Mouse (Mus musculus) intestine, postnatal 0 days (tissue): ENCODE results near the gene Nfe2. TPM values are rescaled to one million over a fixed set of nuclear protein-coding genes. Genes with fewer than 3 reads are reported as not detected.

Experiments
- ATAC-seq: fragments of 200-750 bp; cut with Nextera tagmentation; 2 replicates; pipeline ENCODE4 v1.8.0; 2017; ENCODE audit warnings: mild to moderate bottlenecking, moderate TSS enrichment, moderate library complexity
- H3K27ac ChIP-seq: fragments of 300-500 bp; sonication (generic); 2 replicates; pipeline ENCODE4 v1.5.1; 2014; ENCODE audit warnings: mild to moderate bottlenecking, low read depth, low read length, moderate library complexity
- H3K27me3 ChIP-seq: fragments of 300-500 bp; sonication (generic); replicated peaks from 2 replicates; pipeline ENCODE4 v1.6.1; 2014; ENCODE audit warnings: low read length, mixed read lengths; ENCODE audit not compliant: control insufficient read depth, insufficient read depth
- H3K36me3 ChIP-seq: fragments of 300-500 bp; sonication (generic); 2 replicates; pipeline ENCODE4 v1.6.1; 2014; ENCODE audit warnings: mild to moderate bottlenecking, moderate library complexity; ENCODE audit not compliant: control insufficient read depth, insufficient read depth
- H3K4me1 ChIP-seq: fragments of 300-500 bp; sonication (generic); replicated peaks from 2 replicates; pipeline ENCODE4 v1.6.1; 2014; ENCODE audit warnings: antibody characterized with exemption, low read length, mixed read lengths; ENCODE audit not compliant: control insufficient read depth, insufficient read depth
- H3K4me2 ChIP-seq: fragments of 300-500 bp; sonication (generic); replicated peaks from 2 replicates; pipeline ENCODE4 v1.6.1; 2014; ENCODE audit warnings: low read depth, mild to moderate bottlenecking, moderate library complexity
- H3K4me3 ChIP-seq: fragments of 300-500 bp; sonication (generic); 2 replicates; pipeline ENCODE4 v1.5.1; 2014; ENCODE audit warnings: low read depth, low read length
- H3K9ac ChIP-seq: fragments of 300-500 bp; sonication (generic); 2 replicates; pipeline ENCODE4 v1.6.1; 2014; ENCODE audit warnings: mild to moderate bottlenecking, low read depth, low read length
- H3K9me3 ChIP-seq: fragments of 300-500 bp; sonication (generic); 2 replicates; pipeline ENCODE4 v1.6.1; 2016; ENCODE audit warnings: mixed run types; ENCODE audit not compliant: control insufficient read depth
- CTCF ChIP-seq: sonication (generic); IDR thresholded peaks from 2 replicates; pipeline ENCODE4 v1.5.1; 2016; ENCODE audit warnings: low read depth, mild to moderate bottlenecking, control low read depth, antibody characterized with exemption, moderate library complexity
- WGBS: fragments of 180-500 bp; shearing (Covaris S2); extraction: QIAGEN DNeasy Blood & Tissue Kit; methylation state at CpG from one replicate; pipeline ENCODE4 v1.1.7; 2014; 5-methylcytosine and 5-hydroxymethylcytosine counted together
- polyA plus RNA-seq: library from polyadenylated mRNA; unstranded; fragments of >200 nt; fragmentation: Nextera tagmentation; extraction: Ambion mirVana; gene quantifications from 2 replicates; pipeline ENCODE4 v1.2.1, GENCODE M21; 2015

Gene Nfe2
- polyA plus RNA-seq, 1 experiment from 2014 or later, result 0.90 TPM

DNA sequence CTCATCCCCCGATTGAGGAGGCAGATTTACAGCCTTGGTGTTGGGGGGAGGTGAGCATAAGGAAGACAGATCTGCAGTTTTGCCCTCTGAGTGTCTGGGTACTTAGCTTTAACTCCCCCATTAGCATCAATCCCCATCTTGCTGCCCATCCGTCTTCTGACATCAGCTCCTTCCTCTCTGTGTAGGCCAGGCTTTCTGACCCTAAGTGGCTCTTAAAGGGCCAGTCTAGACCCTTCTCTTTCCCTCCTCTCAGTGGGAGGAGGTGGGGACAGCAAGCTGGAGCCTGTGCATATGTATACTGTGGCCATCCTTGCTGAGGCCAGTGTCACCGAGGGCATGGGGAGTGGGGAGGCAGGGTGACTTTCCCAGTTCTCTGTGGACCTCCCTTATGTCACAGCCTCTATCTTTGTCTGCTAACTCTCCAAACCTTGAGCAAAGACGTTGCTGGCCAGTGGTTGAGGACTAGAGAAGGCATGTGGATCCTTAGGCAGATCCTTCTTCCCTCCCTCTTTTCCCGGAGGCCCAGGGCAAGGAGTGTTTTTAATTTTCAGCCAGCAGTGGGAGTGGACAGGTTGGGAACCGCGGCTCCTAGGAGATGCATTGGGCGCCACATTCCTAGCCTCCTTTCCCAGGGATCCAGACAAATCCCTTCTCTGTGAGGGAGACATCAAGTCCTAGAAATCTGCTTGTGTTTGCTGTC lies 45.9 kb upstream of the Nfe2 start:
- 17% methylated on average over 8 of the region's 8 CpGs for WGBS
- Histone ChIP-seq H3K9ac (peak overlapping the region; percentile 58), H3K27me3 (0 out of 2 replicates have a peak, but pooled peaks cover under 1% of the 10 kb centered on the region), H3K4me3 (peak overlapping the region; percentile 58), H3K4me1 (peaks cover 16% of the 10 kb centered on the region), H3K9me3 (no peaks in the 10 kb centered on the region), H3K27ac (peak overlapping the region; percentile 96), H3K36me3 (peaks cover 9% of the 10 kb centered on the region), H3K4me2 (peak overlapping the region; percentile 85)
- no peak for TF ChIP-seq CTCF
- no peak for ATAC-seq

DNA sequence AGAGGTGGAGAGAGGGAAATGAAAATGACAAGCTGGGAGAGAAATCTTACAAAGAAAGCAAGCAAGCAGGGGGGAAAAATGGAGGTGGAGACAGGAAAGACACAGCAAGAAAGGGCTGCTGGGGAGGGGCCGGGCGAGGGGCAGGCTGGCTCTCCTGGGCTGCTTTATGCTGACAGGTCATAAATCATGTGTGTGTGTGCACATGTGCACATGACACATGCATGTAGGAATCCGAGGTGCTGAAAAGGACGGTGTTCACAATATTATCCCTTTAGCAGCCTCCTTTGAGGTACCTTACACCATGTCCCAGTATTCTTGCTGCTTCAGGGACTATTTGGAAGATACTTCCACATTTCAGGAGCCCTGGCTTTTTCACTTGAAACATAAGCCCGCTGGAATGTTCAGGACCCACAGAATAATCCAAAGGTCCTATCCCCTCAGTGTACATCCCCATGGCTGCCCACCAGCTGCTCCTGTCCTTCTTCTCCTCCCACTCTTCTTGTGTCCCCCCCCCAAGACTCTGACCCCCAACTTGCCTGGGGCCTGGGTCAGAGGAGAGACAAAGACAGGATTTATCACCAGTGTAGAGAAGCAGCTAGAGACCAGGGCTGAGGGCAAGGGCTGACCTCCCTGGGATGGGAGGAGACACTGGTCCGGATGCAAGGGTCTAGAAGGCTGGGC lies 44.3 kb upstream of the Nfe2 start:
- no peak for TF ChIP-seq CTCF
- Histone ChIP-seq H3K27ac (no peak overlapping the region), H3K4me1 (peaks cover 16% of the 10 kb centered on the region), H3K27me3 (no peaks in the 10 kb centered on the region), H3K9ac (no peak overlapping the region), H3K4me2 (no peak overlapping the region), H3K36me3 (peaks cover 24% of the 10 kb centered on the region), H3K4me3 (no peak overlapping the region), H3K9me3 (no peaks in the 10 kb centered on the region)
- 42% methylated on average over 6 of the region's 6 CpGs for WGBS
- ATAC-seq, result no peak

DNA sequence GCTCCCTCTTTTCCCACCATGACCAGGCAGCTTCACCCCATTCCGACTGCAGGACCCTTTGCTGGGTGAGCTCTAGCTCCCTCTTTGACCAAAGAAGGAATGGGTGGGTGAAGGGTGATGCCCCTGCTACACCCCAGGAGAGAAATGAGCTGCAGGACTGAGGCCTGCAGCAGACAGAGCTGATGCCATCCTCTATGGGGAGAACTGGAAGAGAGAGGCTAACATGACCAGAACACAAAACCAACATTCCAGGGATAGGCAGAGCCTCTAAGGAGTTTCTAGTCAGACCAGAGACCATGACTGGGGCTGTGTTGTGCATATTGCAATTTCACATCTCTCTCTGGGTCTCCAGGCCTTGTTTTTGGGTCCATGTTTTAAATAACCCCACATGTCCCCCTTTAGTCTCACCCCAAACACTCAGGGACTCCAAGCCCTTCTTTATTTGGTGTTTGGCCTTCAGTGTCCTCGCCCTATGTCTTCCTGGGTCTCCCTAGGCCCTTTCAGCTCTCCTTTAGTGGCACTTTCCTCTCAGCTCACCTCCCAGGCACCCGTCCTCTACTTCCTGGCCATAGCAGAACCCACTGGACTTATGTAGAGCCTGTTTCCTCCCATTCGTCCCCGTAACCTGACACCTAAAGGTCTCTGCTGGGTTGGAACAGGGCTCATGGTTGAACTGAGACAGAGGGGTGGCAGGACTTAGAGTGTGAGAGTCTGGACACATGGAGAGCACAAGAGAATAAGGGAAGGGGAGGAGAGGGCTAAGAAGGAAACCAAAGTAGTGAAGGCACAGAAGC lies 43.5 kb upstream of the Nfe2 start:
- no peak overlapping the region for H3K27ac ChIP-seq
- no peaks in the 10 kb centered on the region for H3K9me3 ChIP-seq
- H3K4me3 ChIP-seq, result no peak overlapping the region
- no peak for ATAC-seq
- 50% methylated on average over 5 of the region's 5 CpGs for WGBS
- no peaks in the 10 kb centered on the region for H3K27me3 ChIP-seq
- H3K4me2 ChIP-seq, result no peak overlapping the region
- TF ChIP-seq CTCF, result 0 out of 2 replicates have a peak, but pooled peaks have one; percentile 1
- no peak overlapping the region for H3K9ac ChIP-seq
- H3K4me1 ChIP-seq, result peaks cover 13% of the 10 kb centered on the region
- peaks cover 31% of the 10 kb centered on the region for H3K36me3 ChIP-seq

DNA sequence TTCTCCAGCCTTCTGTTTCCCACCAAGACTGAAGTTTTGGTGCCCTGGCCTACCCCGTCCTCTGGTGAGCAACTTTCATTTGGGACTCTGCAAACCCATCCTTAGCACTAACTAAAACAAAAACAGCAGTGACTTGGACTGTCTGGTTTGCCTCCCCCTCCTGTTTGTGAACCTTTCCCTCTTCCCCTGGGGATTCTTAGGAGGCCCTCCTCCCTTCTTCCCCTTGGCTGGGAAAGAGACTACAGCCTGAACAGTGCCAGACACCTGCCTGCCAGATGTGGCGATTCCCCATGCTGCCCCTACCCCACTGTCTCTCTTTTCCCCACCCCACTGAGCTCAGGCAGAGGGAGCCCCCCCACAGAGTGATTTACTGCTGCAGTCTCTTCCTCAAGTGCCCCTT lies 42.8 kb upstream of the Nfe2 start:
- Histone ChIP-seq H3K9ac (no peak overlapping the region), H3K4me1 (peaks cover 9% of the 10 kb centered on the region), H3K27ac (no peak overlapping the region), H3K27me3 (no peaks in the 10 kb centered on the region), H3K4me2 (no peak overlapping the region), H3K36me3 (peaks cover 38% of the 10 kb centered on the region), H3K9me3 (no peaks in the 10 kb centered on the region), H3K4me3 (no peak overlapping the region)
- WGBS, result 53% methylated on average over 2 of the region's 2 CpGs
- no peak for ATAC-seq
- no peak for TF ChIP-seq CTCF

DNA sequence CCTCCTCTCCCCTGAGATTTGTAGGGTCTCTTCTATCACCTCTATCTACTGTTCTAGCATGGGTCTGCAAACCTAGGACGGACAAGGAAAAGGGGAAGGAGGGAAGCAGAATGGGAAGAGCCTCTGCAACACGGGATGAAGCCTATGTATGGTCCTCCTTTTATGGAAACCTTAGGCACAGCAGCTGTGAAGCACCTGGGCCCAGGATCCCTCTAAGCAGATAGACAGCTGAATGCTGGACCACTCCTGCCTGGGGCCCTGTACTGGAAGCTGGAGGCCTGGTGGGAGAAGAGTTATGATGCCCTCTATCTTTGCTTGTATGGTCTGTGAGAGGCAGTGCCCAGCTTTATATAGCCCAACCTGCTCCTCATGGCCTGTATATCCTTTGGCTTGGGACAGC lies 42.4 kb upstream of the Nfe2 start:
- 41% methylated on average over 2 of the region's 2 CpGs for WGBS
- H3K27ac ChIP-seq, result 0 out of 2 replicates have a peak overlapping the region, but pooled peaks have one; percentile 1
- no peak overlapping the region for H3K4me2 ChIP-seq
- peaks cover 7% of the 10 kb centered on the region for H3K4me1 ChIP-seq
- H3K27me3 ChIP-seq, result no peaks in the 10 kb centered on the region
- no peak overlapping the region for H3K4me3 ChIP-seq
- ATAC-seq, result no peak
- TF ChIP-seq CTCF, result no peak
- H3K9me3 ChIP-seq, result no peaks in the 10 kb centered on the region
- peaks cover 42% of the 10 kb centered on the region for H3K36me3 ChIP-seq
- H3K9ac ChIP-seq, result no peak overlapping the region

DNA sequence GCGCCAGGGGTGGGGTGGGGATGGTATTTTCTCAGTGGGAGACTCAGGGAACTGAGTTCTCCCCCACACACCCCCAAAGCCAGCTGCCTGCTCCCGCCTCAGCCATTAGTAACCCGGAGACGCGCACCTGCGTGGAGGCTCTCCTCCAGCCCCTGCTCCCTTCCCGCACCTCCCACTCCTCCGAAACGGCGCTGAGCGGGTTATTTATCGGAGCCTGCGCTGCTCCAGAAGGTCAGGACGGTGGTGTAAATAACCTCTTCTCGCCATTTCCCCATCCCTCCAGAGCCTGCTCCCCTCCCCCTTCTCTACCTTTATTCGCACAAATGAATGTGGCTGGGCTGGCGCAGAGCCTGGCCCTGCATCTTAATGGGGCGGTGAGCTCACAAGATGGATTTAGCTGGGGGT lies 41.9 kb upstream of the Nfe2 start:
- WGBS, result 49% methylated on average over 18 of the region's 18 CpGs
- Histone ChIP-seq H3K9me3 (no peaks in the 10 kb centered on the region), H3K27me3 (no peaks in the 10 kb centered on the region), H3K27ac (peak overlapping the region; percentile 1; the same call in 1 of the 2 replicates), H3K4me1 (peaks cover 7% of the 10 kb centered on the region), H3K36me3 (peaks cover 46% of the 10 kb centered on the region), H3K9ac (no peak overlapping the region), H3K4me2 (no peak overlapping the region), H3K4me3 (no peak overlapping the region)
- ATAC-seq, result no peak
- TF ChIP-seq CTCF, result no peak
